Mouse (Mus musculus): ENCODE data around the gene Iyd. TPM values are rescaled to one million over a fixed set of nuclear protein-coding genes. Genes with fewer than 3 reads are reported as not detected.

Gene Iyd
- total RNA-seq (2023), result not detected

DNA sequence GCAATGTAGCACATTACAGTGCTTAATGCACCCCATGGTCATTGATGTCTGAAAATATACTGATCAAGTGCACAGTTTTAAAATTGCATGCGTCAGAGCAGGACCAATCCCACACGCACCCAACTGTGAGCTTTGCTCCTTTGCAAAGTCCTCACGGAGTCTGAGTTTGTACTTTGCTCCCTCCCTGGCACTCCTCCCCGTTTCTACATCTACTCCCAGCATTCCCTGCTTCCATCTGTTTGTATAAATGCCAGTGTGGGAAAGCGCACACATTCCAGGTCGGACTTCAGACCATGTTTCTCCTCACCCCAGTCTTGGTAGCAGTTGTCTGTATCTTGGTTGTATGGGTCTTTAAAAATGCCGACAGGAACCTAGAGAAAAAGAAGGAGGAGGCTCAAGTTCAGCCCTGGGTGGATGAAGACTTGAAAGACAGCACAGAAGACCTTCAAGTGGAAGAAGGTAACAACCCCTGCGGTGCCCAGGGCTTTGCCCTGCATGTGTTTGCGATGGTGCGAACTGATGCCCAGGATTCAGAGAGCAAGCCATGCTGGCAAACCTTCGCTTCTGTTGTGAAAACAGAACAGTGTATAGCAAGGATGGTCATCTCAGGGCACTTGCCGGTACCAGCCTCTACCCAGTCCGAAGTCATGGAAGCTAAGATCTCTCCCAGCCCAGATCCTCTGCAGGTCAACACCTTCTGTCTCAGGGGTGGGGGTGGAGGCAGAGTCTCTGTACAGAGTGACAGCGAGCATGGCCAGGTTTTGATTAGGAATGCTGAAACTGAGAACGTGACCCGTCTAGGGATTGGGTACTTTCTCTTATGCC, at the start of gene Iyd:
Iyd (plus strand) TSS at position 238 of the 825 bp plus-strand sequence.

Other genes starting within 250 kb of the Iyd start
- gene Ppp1r14c, start 174.2 kb upstream of the Iyd start, total RNA-seq (2023), result under 1 TPM in 1 of 2 experiments, not detected in 1; 0.13 TPM
- 10 to 100 TPM; 18.4 to 20.5 TPM for gene Plekhg1, start 200.1 kb downstream of the Iyd start, total RNA-seq (2023)